Mouse (Mus musculus): ENCODE measurements at regions not wholly inside any gene's neighbourhood (a gene's known extent, or its start where the extent isn't known, plus 50 kb on each side); places are given as distances from the start of the nearest gene placed in this dataset.

DNA sequence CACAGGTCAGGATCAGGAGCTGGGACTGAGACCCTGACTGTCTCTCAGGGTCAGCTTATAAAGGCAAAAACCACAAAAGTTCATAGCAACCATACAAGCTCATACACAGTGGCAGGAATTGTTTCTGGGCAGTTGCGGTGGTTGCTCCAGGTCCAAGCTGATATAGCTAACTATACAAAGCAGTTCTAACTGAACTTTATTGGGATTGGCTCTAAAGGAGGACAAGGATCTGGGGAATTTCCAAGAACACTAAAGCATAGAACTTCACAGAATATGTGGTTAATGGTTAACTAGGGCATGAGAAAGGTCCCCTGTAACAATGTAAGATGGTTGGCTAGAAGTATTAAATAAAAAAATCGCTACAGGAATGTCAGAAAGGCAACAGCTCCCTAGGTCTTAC, 748.0 kb upstream of the Crim1 start:
- no peak for TF ChIP-seq CHD2 (IDR thresholded peaks at IDR 0.05; ENCODE audit: low read length)
- no peak for TF ChIP-seq HCFC1 (IDR thresholded peaks at IDR 0.05; ENCODE audit: low read depth, low read length)
- no peak for TF ChIP-seq USF2 (IDR thresholded peaks at IDR 0.05; ENCODE audit: borderline replicate concordance in 1 of 2, insufficient read depth in 1 of 2, low read depth in 1 of 2, low read length in 2 of 2)
- no peak for TF ChIP-seq NELFE (IDR thresholded peaks at IDR 0.05; ENCODE audit: low read depth, low read length)
- TF ChIP-seq MAFK (IDR thresholded peaks at IDR 0.05; ENCODE audit: borderline replicate concordance, low read depth, low read length), result no peak
- TF ChIP-seq UBTF (IDR thresholded peaks at IDR 0.05; ENCODE audit: borderline replicate concordance, insufficient read depth, low read depth, low read length), result no peak
- no peak for TF ChIP-seq ZKSCAN1 (IDR thresholded peaks at IDR 0.05; ENCODE audit: low read depth, low read length)
- TF ChIP-seq MEF2A (IDR thresholded peaks at IDR 0.05; ENCODE audit: extremely low read depth, insufficient replicate concordance, low read depth, low read length, poor library complexity, severe bottlenecking), result no peak
- no peak for TF ChIP-seq EP300 (IDR thresholded peaks at IDR 0.05; ENCODE audit: low read depth in 1 of 2, low read length in 2 of 2)
- no peak for TF ChIP-seq KAT2A (conservative IDR thresholded peaks at IDR 0.05; ENCODE audit: low read depth, low read length)
- no peak for TF ChIP-seq ELF1 (IDR thresholded peaks at IDR 0.05; ENCODE audit: low read depth, low read length)
- no peak for TF ChIP-seq CTCF (IDR thresholded peaks at IDR 0.05 in 2 of 3, conservative IDR thresholded peaks at IDR 0.05 in 1 of 3; ENCODE audit: control insufficient read depth in 1 of 3, insufficient read depth in 1 of 3, low read depth in 2 of 3, low read length in 3 of 3, poor library complexity in 1 of 3, severe bottlenecking in 1 of 3)
- TF ChIP-seq CHD1 (IDR thresholded peaks at IDR 0.05; ENCODE audit: low read depth, low read length), result no peak
- TF ChIP-seq ETS1 (IDR thresholded peaks at IDR 0.05; ENCODE audit: low read depth, low read length), result no peak
- no peak for TF ChIP-seq GABPA (IDR thresholded peaks at IDR 0.05; ENCODE audit: low read depth, low read length)
- TF ChIP-seq SIN3A (IDR thresholded peaks at IDR 0.05; ENCODE audit: low read length), result no peak
- no peak for TF ChIP-seq POLR2A (IDR thresholded peaks at IDR 0.05; ENCODE audit: control insufficient read depth in 1 of 2, insufficient read depth in 1 of 2, low read depth in 1 of 2, low read length in 2 of 2, poor library complexity in 1 of 2)
- TF ChIP-seq MYC (IDR thresholded peaks at IDR 0.05; ENCODE audit: low read depth, low read length), result no peak
- no peak overlapping the region for H3K9ac ChIP-seq (ENCODE audit: control insufficient read depth, low read depth, low read length, poor library complexity, severe bottlenecking)
- H3K4me3 ChIP-seq (ENCODE audit: control insufficient read depth in 1 of 2, insufficient read depth in 1 of 2, low read depth in 2 of 2, low read length in 2 of 2), result no peak overlapping the region
- no peaks in the 10 kb centered on the region for H3K79me2 ChIP-seq (ENCODE audit: control insufficient read depth, insufficient read depth, low read length, poor library complexity)
- no peak overlapping the region for H3K27ac ChIP-seq (ENCODE audit: control insufficient read depth, low read depth, low read length)
- H3K27me3 ChIP-seq (ENCODE audit: control insufficient read depth in 1 of 2, insufficient read depth in 2 of 2, low read length in 2 of 2), result no peaks in the 10 kb centered on the region
- no peaks in the 10 kb centered on the region for H3K36me3 ChIP-seq (ENCODE audit: control insufficient read depth in 1 of 2, insufficient read depth in 2 of 2, low read length in 2 of 2)
- no peaks in the 10 kb centered on the region for H3K9me3 ChIP-seq (replicated peaks; ENCODE audit: insufficient read depth, low read length)
- DNase-seq (ENCODE audit: low read depth, low spot score), result no peak
- H3K4me1 ChIP-seq (ENCODE audit: control insufficient read depth in 1 of 2, insufficient read depth in 2 of 2, low read length in 2 of 2), result no peaks in the 10 kb centered on the region

DNA sequence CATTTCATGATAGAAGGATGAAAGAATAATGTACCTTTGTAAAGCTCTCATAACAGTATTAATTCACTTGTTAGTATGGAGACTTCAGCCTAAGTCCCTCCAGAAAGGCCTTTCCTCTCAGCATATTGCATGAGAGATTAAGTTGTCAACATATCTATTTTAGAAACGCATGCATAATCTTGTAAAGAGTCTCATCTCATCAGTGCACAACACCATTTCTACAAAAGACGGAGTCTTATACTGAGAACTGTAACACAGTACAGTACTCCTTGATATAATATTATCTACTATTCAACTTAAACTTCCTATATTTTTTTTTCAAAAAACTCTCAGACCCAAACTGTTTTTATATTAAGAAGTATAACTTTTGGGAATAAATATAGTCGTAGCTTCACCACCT, 730.4 kb upstream of the Crim1 start:
- no peak overlapping the region for H3K9ac ChIP-seq (ENCODE audit: control insufficient read depth, low read depth, low read length, poor library complexity, severe bottlenecking)
- H3K36me3 ChIP-seq (ENCODE audit: control insufficient read depth in 1 of 2, insufficient read depth in 2 of 2, low read length in 2 of 2), result peaks cover 0 to 2% of the 10 kb centered on the region in 2 experiments; a peak in 2 of 4 replicates
- no peaks in the 10 kb centered on the region for H3K9me3 ChIP-seq (replicated peaks; ENCODE audit: insufficient read depth, low read length)
- no peaks in the 10 kb centered on the region for H3K27me3 ChIP-seq (ENCODE audit: control insufficient read depth in 1 of 2, insufficient read depth in 2 of 2, low read length in 2 of 2)
- H3K4me3 ChIP-seq (ENCODE audit: control insufficient read depth in 1 of 2, insufficient read depth in 1 of 2, low read depth in 2 of 2, low read length in 2 of 2), result no peak overlapping the region
- no peaks in the 10 kb centered on the region for H3K79me2 ChIP-seq (ENCODE audit: control insufficient read depth, insufficient read depth, low read length, poor library complexity)
- H3K27ac ChIP-seq (ENCODE audit: control insufficient read depth, low read depth, low read length), result no peak overlapping the region
- TF ChIP-seq TCF12 (IDR thresholded peaks at IDR 0.05; ENCODE audit: low read depth, low read length) (peak; percentile 57; the same call in 1 of the 2 replicates), MAFK (IDR thresholded peaks at IDR 0.05; ENCODE audit: borderline replicate concordance, low read depth, low read length) (no peak), GATA1 (IDR thresholded peaks at IDR 0.05; ENCODE audit: low read depth, low read length) (peak; percentile 24; the same call in 1 of the 2 replicates), EP300 (IDR thresholded peaks at IDR 0.05; ENCODE audit: low read depth in 1 of 2, low read length in 2 of 2) (peak in 1 of 2 experiments; percentile 56; a peak in 1 of 4 replicates)
- peaks cover 0 to 4% of the 10 kb centered on the region in 2 experiments; a peak in 2 of 4 replicates for H3K4me1 ChIP-seq (ENCODE audit: control insufficient read depth in 1 of 2, insufficient read depth in 2 of 2, low read length in 2 of 2)
- peak; percentile 33 for DNase-seq (ENCODE audit: low read depth, low spot score)

All from MEL (cell line).